Mouse (Mus musculus) lung, postnatal 36 days (tissue): Measurements from ENCODE around the gene Cx3cr1.
A peak's percentile ranks its signal among the peaks of the same experiment; 100 is the strongest.

ENCODE experiments used
- DNase-seq: peaks from one replicate; pipeline ENCODE4 v3.0.0; 2022; ENCODE audit warnings: mixed read lengths

Cx3cr1 gene

DNA sequence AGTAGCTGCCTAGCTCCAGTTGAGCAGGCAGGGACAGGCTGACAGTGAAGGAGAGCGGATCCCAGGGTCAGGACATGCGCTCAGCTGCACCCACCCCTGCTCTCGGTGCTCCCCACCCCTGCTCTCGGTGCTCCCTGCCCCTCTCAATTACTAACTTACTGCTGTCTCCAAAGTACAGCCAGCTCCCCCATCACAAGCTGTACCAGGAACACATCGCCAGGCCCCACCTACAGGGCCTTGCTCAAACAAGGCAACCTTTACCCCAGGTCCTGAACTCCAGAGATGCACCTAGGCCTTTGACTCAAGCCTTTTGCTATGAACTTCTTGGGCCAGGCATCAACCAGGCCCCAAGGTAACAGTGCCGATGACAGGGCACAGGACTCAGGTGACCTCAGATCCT, 136.0 kb downstream of the Cx3cr1 start:
- no peak for DNase-seq

DNA sequence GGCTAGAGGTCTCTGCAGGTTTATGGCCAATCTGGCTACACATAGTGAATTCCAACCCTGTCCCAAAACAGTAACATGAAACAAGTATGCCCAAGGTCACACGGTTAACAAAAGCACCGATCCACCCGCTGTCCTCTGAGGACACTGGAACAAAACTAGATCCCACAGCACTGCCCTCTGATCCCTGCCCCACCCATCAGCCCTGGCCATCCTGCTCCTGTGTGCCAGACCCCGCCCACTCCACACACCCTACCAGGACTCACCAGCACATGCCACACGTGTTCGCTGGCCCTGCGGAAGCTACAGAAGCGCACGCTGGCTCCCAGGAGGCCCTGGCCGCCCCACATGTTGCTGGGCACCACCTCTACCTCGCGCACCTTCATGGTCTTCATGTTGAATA, 137.3 kb downstream of the Cx3cr1 start:
- no peak for DNase-seq

DNA sequence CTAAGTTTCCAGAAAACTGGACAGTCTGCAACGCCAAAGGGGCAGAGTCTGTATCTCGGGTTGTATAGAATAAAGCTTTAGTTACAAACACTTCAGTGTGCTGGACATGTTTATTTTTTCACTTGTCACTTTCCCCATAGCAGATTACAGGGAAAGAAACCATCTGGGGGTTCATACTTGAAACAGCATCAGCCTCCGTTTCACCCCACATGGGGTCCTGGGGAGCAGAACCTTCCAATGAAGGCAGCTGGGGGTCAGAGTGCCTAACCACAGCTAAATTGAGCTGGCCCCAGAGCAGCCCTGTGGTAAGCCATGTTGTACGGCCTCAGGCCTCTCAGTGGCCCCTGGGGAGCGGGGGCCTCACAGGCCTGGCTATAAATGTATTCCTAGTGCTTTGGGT, 143.2 kb downstream of the Cx3cr1 start:
- no peak for DNase-seq

DNA sequence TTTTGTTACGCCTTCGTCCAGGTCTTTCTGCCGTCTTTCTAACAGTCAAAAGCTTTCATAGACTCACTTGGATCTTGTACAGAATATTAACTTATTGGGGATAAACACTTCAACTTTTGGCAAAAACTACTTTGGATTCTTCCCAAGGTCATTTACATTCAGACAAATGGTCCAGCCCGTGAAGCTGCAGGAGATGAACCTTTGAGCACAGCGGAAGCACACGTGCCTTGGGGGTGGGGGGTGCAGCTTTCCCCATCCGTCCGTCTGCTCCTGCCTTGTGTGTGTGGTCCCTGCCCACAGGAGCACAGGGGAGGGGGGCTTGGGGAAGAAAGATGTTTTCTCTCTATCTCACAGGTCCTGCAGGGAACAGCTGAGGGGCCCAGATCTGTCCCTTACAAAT, 143.9 kb downstream of the Cx3cr1 start:
- DNase-seq = no peak

DNA sequence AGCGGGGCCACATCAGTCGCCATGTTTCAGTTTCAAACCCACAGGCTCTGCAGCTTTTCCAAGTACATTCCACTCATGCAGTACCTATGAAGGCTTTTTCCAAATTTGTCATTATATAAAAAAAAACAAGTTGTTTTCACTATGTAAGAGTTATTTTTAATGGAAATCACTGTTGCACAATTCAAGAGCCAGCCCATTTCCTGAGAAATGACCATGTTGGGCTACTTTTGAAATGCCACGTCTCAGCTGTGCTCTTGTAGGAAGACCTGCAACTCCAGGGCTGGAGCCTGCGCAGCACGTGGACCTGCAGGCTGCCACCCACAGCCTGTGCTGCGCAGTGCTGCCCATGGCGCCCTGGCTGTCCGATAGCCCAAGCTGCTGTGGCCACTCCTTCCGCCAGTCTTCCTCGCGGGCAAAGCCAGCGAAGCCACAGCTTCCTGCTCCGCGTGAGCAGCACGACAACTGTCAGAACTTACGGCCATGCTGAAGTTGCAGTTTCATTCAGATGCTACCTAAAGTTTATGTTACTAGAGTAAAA, 144.5 kb downstream of the Cx3cr1 start:
- DNase-seq = peak; percentile 31

DNA sequence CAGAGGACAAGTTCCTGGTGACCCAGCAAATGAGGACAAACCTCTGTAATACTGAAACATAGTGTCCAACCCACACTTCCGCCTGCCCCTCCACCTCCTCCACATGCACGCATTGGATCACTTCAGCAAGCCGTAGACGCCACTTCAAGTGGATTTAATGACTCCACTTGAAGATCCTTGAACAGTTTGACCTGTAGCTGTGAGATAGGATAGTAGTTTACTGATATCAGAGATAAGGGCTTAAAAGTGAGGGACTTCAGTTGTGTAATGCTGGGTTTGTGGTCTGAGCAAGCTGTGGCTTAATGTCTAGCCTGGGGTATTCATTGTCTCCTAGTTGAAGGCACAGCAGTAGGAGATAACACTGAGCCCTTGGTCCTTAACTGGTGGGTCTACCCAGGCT, 146.2 kb downstream of the Cx3cr1 start:
- no peak for DNase-seq

DNA sequence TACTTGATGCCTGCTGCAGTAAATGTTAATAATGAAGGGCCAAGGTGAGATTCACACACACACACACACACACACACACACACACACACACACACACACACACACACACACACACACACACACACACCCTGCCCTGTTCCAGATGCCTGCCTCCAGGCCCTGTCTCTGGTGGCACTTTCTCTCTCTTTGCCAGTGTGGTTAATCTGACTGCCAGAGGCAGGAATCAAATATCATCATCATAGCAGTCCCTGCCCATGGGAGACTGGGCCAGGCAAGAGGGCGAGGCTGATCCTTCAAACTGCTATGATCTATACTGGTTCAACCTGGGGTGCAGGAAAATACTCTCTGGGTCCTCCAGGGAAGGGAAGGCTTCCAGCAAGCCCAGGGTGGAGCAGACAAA, 149.8 kb downstream of the Cx3cr1 start:
- no peak for DNase-seq

DNA sequence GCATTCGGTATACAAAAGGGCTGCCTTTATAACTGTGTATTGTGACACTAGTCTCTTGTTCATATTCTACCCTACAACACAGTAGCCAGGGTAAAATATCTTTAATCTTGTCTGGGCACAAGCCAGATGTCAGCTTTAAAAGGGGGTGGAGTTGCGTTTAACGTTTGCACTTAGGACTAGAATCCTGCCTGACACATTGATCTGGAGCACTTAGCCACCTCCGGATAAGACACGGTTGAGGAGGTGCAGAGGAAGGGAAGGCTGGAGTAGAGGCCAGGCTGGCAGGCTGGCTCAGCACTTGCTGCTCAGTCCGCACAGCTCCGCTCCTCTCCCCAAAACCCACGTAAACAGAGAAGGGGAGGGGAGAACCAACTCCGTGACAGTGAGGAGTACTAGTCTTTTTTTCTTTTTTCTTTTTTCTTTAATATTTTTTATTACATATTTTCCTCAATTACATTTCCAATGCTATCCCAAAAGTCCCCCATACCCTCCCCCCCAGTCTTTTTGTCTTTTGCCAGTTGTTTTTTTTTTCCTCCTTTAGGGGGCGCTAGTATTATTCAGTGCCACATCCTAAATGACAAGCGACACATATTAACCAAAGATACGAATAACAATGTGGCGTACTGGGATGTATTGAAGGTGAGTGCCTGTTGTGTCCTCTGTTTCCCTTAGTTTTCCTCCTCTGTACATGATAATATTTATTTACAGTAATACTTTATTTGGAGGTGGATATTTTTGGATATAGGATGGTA, 156.4 kb downstream of the Cx3cr1 start:
- no peak for DNase-seq

DNA sequence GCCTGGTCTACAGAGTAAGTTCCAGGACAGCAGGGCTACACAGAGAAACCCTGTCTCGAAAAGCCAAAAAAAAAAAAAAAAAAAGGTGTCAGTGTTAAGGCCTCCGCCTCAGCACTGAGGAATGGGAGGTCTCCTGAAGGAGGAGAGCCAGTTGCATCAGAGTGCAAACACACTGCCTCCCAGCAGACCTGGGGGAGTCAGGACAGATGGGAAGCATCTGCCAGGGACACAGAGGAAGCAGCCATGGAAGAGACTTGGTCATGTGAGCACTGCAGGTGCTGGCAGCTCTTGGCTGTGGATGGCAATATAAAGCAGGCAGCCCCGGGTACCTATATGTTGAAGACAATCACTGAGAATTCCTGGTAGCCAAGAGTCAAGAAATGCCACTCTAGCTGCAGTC, 159.7 kb downstream of the Cx3cr1 start:
- no peak for DNase-seq

DNA sequence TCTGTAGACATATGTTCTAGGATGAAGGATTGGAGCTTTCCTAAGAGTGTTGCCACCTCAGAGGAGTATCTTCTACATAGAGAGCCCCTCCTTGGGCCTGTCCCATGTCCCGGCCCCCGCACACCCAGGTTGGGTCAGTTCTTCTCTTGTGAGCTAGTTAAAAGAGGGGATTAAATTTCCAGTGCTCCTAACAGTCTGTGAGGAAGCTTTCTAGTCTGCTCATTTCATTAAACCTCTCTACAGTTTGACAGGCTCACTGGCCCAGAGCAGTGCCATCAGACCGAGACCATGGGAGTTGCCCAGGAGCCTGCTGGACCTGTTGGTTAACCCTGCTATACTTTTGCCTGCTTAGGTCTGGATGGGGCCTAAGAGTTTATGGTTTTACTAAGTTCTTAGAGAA, 161.0 kb downstream of the Cx3cr1 start:
- DNase-seq = no peak

DNA sequence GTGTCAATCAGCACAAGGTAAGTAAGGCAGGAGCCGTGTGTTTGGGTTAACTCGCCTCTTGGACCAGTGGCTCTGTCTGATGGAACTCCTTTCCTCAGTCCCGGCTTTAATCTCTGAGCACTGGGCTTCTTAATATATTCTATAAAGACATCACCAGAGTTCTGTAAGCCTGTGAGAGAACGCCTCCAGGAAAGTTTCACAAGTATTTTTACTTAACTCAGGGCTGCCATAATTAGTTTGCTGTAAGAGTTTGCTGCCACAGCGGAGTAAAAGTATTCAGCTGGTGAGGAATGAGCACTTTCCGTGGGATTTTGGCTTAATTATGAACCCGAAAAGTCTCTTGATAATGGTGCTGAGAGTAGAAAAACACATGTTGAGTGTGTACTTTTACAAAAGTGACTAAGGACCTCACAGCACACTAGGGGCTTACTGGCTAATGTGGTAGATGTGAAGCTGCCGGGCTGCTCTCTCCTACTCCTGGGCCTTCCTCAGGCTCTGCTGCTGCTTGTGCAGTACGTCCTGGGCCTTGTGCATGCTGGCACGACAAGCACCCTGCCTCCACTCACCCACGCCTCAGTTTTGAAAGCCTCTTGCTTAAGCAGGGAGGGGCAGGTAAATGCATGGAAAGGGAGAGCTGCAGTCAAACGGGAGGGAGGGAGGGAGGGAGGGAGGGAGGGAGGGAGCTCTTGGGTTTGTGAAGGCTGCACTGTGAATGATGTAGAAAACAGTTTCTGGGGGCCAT, 167.1 kb downstream of the Cx3cr1 start:
- DNase-seq = no peak

DNA sequence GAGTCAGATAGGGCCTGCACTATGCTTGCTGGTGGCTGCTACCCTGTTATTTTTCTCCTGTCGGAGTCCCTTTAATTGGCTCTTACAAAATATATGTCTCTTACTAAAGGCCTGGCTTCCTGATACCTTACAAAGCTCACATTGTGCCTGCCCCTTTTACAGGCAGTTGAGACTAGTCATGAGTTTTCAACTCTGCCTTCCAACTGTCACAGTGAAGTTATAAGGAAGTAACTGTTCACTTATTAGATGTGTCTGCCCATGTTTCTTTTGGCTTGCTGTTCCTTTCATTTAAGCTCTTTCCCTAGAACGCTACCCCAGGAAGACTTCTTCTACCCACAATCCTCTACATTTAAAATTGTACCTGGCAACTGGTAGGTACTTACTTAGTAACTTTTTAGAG, 170.2 kb downstream of the Cx3cr1 start:
- no peak for DNase-seq

DNA sequence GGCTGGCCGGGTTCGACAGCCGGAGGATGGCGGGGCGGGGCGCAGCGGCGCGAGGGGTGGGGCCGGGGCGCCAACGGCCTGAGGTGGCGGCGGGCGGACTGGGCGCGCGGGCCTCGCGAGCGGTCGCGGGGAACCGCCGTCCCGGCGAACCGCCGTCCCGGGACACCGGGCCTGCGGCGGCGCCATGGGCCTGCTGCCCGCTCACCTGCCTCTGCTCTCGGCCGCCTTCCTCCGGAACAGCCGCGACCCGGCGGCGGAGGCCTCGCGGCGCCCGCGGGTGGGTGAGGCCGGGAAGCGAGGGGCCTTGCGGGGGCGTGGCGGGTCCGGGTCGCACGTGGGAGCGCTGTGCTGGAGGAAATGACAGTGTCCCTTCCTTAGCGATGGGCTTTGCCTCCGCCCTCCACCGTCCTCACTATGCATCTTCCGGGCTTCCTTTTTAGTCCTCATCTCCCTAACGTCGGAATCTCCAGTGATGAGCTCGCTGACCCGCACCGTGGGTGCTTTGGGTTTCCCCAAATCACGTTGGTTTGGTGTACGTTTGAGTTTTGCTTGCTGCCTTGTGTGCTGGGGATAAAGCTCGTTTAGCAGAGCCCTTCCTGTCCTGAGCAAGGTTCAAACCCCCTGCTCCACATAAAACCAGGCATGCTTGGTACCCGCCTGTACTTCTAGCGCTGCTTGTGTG, 174.5 kb downstream of the Cx3cr1 start:
- peak; percentile 55 for DNase-seq

DNA sequence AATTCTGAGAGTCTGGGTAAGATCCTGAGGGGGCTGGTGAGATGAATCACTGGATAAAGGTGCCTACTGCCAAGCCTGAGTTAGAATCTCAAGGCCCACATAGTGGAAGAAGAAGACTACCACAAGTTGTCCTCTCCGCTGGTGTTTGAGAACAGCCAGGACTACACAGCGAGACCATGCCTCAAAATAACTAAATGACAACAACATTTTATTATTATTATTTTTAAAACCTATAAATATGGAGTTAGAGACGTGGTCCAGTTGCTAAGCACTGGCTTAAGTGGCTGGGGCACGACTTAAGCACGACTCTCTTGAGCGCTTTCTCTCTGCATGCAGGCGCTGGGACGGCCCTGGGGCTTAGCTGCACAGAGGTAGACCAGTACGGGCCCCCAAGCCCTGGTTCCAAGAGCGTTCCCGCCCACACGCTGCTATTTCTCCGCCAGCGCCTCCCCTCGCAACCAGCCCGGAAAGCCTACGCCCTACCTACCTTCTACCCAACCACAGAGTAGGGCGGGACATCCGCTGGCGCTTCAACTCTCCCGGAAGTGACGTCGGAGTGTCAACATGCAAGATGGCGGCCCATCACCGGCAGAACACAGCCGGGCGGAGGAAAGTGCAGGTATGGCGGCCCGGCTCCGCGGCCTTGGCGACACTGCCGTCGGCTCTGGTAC, 175.2 kb downstream of the Cx3cr1 start, which contains the start of gene Wdr48:
TSS of gene Wdr48 (plus strand) at position 540 of the 671 bp plus-strand sequence.
- DNase-seq = peak; percentile 100

DNA sequence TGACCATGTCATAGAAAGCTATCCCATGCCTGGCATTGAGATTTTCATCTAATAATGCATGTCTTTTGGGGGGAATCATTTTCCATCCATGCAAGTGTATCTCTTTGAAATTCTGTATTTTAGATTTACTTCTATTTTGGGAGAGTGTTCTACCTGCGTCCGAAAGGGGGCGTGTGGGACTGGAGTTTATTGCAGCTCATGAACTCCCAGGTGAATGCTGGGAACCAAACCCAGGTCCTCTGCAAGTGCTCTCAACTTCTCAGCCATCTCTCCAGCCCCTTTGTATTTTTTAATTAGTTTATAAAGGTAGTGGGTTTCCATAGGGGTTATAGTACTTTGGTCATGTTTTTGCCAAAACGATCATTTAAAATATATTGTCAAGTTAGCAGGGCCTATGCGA, 175.8 kb downstream of the Cx3cr1 start:
- DNase-seq = no peak

DNA sequence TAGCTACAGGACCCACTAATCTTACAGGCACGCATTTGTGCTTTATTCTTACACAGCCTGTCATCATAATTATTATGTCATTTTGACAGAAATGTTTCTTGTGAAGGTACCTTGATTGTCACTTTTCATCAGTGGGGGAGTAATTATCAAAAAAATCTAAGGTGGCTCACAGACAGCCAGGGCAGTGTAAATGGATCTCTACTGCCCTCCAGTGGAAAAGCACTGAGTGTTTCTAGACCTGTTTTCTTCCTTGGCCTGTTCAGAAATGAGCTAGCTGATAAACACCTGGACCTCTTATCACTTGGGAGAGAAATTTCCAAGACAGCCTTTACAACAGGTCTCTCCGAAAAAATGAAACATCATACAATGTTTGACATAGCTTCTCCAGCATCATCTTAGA, 179.0 kb downstream of the Cx3cr1 start:
- DNase-seq = peak; percentile 46

DNA sequence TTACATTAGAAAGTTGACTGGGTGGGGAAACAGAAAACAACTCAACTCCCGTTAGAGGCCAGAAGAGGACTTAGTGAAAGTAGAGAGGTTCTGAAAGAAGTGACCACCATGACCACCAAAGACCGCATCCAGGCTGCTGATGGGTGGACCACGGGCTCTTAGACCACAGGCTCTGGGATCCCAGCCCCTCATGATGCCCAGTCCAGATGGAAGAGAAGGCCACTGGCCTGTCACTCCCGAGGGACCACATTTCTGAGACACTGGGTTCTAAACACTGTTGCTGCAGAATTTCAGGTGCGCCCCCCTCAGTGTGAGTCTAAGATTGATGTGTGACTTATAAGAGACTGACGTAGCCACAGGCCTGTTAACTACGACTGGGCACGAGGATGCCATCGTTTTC, 180.2 kb downstream of the Cx3cr1 start:
- no peak for DNase-seq

DNA sequence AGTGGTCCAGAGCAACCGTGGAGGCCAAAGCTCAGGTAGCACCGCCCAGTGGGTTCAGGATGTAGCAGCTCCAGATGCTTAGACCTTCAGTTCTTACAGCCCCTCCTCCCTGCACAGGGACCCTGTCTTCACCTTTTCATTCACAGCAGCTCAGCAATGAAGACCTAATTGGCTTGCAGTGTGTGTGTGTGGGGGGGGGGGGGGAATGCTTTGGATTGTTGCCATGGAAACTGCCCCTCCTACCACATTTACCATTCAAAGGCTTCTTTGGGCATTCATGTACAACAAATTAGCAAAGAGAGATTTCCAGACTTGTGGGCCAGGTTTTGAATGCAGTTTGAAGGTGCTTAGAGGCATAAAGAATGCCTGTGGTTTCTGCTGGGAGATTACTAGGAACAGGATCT, 180.8 kb downstream of the Cx3cr1 start:
- DNase-seq = no peak

DNA sequence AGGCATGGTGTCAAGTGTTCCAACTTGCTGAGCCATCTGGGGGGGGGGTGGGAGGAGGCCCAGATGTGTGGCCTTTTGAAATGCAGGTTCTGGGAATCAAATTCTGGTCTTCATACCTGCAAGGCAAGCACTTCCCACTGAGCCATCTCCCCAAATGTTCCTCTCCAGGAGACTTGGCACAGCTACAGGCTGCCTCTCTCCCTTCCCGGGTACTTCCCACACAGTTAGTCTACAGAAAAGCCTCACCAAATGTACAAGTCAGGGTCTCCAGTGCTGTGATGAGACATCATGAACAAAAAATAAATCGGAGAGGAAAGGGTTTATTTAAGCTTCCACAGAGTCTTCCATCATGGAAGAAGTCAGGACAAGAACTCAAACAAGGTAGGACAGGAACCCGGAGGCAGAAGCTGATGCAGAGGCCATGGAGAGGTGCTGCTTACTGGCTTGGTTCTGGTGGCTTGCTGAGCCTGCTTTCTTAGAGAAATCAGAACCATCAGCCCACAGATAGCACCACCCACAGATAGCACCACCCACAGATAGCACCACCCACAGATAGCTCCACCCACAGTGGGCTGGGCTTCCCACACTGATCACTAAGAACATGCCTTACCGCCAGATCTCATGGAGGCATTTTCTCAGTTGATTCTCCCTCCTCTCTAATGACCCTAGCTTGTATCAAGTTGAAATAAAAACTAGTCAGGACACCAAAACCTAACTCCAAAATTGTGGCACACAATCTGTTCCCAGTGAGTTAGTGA, 182.4 kb downstream of the Cx3cr1 start:
- DNase-seq = peak; percentile 33

DNA sequence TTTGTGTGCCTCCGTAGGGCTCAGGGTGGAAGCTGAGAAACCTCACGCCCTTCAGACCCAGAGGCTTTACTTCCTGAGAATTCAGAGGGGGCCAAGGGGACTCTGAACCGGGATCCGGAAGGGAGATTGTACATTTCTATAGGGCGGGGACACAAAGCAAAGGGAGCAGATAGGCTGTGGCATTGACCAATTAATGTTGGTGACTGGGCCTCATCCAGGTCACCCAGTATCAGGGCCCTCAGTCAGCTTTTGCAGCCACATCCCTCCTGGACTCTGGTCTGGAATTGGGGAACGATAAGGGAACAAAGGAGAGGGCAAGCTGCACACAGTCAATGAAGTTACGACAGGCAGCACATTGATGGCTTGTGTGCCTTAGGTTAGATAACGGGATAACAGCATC, 215.5 kb downstream of the Cx3cr1 start:
- DNase-seq = no peak

DNA sequence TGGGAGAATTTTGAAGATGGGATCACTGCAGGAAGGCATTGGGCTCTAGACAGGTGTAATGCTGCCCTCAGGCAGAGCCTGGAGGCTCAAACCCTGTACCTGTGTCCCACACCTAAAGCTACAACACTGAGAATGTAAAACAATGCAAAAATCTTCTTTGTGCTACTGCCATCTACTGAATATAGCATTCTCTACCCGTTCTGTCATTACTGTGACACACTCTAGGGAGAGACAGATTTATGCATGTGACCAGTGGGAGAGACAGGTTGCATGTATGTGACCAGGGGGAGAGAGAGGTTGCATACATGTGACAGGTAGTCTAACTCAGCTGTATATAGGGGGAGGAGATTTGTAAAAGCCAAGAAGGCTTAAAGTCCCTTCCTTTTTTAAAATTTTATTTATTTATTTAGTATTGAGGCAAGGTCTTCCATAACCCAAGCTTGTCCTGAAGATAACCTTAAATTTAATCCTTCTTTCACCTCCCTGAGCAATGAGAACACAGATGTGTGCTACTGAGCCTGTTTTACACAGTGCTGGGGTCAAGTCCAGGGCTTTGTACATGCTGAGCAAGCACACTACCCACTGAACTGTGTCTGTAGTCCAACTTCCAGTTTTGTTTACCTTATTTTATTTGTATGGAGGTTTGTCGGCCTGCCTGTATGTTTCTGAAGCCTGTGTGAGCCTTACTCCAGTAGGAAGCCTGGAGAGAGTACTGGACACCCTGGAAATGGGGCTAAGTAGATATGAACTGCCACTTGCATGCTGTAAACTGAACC, 216.4 kb downstream of the Cx3cr1 start:
- no peak for DNase-seq
